23 mouse cellular contexts compared by ENCODE assay signal in the genomic region with DNA sequence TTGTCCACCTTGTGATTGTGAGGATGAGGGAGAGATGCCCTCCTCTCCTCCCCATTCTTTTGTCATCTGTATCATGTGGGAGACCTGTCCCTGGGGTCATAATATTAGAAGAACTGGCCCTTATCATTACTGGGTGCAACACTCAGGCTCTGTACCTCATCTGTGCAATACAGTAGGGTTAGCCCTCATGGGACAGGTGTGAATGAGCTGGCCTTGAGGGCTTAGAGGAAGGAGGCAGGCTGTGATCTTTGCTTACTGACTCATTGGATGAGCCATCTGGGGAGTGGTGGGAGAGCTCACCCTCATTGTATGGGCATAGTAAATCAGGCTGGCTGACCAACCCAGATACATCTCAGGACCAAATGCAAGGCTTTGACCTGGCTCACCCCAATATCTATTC. TPM values are rescaled to one million over a fixed set of nuclear protein-coding genes. Genes with fewer than 3 reads are reported as not detected.
DNase-seq lines count a peak whose midpoint lies in the region; ATAC-seq and TF ChIP-seq lines count a peak whose summit lies in the region.
"Had no signal": no experiment of that assay in that cellular context is flagged by ENCODE, and none has a peak within 500 bp of the region (broad histone marks: within the 10 kb centered on the region; RNA-seq: fewer than 3 reads in every experiment).

No protein-coding gene starts in this region.

- no peaks in the 10 kb centered on the region for H3K4me1 ChIP-seq in heart, embryonic 12.5 days (replicated peaks)
- no peaks in the 10 kb centered on the region for H3K4me1 ChIP-seq in lung, embryonic 15.5 days
- H3K4me1 ChIP-seq in stomach, postnatal 0 days (replicated peaks; ENCODE audit: control insufficient read depth, insufficient read depth) = no peaks in the 10 kb centered on the region

- TF ChIP-seq EP300 in stomach, postnatal 0 days (optimal IDR thresholded peaks at IDR 0.05) = no peak

- H3K27me3 ChIP-seq in heart, embryonic 12.5 days (replicated peaks) = no peaks in the 10 kb centered on the region
- no peaks in the 10 kb centered on the region for H3K27me3 ChIP-seq in lung, embryonic 15.5 days
- H3K27me3 ChIP-seq in stomach, postnatal 0 days (ENCODE audit: control insufficient read depth, insufficient read depth, low read length) = no peaks in the 10 kb centered on the region
- H3K27me3 ChIP-seq: CH12.LX, Patski had no signal

- no peak overlapping the region for H3K4me2 ChIP-seq in heart, embryonic 12.5 days
- no peak overlapping the region for H3K4me2 ChIP-seq in lung, embryonic 15.5 days
- H3K4me2 ChIP-seq in stomach, postnatal 0 days (replicated peaks; ENCODE audit: low read depth) = no peak overlapping the region

- no peak overlapping the region for H3K4me3 ChIP-seq in heart, embryonic 12.5 days
- no peak overlapping the region for H3K4me3 ChIP-seq in lung, embryonic 15.5 days
- no peak overlapping the region for H3K4me3 ChIP-seq in stomach, postnatal 0 days (ENCODE audit: low read depth, low read length)

- TF ChIP-seq CTCF in stomach, postnatal 0 days (IDR thresholded peaks at IDR 0.05; ENCODE audit: low read depth) = no peak

- ATAC-seq in heart, embryonic 12.5 days (ENCODE audit: insufficient number of reproducible peaks, low FRiP score) = no peak
- ATAC-seq in lung, embryonic 15.5 days (ENCODE audit: borderline replicate concordance, extremely low read depth, low FRiP score, low TSS enrichment) = peak; percentile 42; the same call in 1 of the 2 replicates
- ATAC-seq in stomach, postnatal 0 days (ENCODE audit: low FRiP score, low TSS enrichment) = peak; percentile 53
- ATAC-seq: activated CD4-positive, CD25-positive, alpha-beta regulatory T cell, adult 4 months; CD4-positive, CD25-positive, alpha-beta regulatory T cell, adult 4 months; Patski had no signal

- H3K9ac ChIP-seq in heart, embryonic 12.5 days = no peak overlapping the region
- H3K9ac ChIP-seq in lung, embryonic 15.5 days = no peak overlapping the region
- H3K9ac ChIP-seq in stomach, postnatal 0 days (ENCODE audit: low read length) = no peak overlapping the region

- no peaks in the 10 kb centered on the region for H3K36me3 ChIP-seq in heart, embryonic 12.5 days
- H3K36me3 ChIP-seq in lung, embryonic 15.5 days = no peaks in the 10 kb centered on the region
- no peaks in the 10 kb centered on the region for H3K36me3 ChIP-seq in stomach, postnatal 0 days (ENCODE audit: control insufficient read depth, insufficient read depth, low read length)
- H3K36me3 ChIP-seq: G1E had no signal

- DNase-seq in heart, adult 11 months = peak; percentile 74
- DNase-seq in lung, adult 18-20 months = no peak
- DNase-seq in stomach, postnatal 0 days (ENCODE audit: low spot score) = no peak
- DNase-seq in retina, embryonic 14.5 days (ENCODE audit: low spot score) = no peak
- DNase-seq: adrenal gland, adult 2 months; adrenal gland, adult 8-10 months; adrenal gland, postnatal 10 days; adrenal gland, postnatal 14 days; adrenal gland, postnatal 25 days; adrenal gland, postnatal 36 days; B cell, adult 2 months; cerebellum, adult 11 months; cerebellum, adult 11-12 months; cerebellum, adult 18-20 months had no signal

- H3K9me3 ChIP-seq in heart, embryonic 12.5 days (replicated peaks) = no peaks in the 10 kb centered on the region
- no peaks in the 10 kb centered on the region for H3K9me3 ChIP-seq in lung, embryonic 15.5 days
- H3K9me3 ChIP-seq in stomach, postnatal 0 days (ENCODE audit: control insufficient read depth, low read length) = no peaks in the 10 kb centered on the region
- H3K9me3 ChIP-seq: G1E had no signal

- H3K27ac ChIP-seq in heart, embryonic 12.5 days (ENCODE audit: poor library complexity, severe bottlenecking) = no peak overlapping the region
- no peak overlapping the region for H3K27ac ChIP-seq in lung, embryonic 15.5 days
- H3K27ac ChIP-seq in stomach, postnatal 0 days (replicated peaks) = no peak overlapping the region

RNA-seq across cellular contexts. Expression of gene Csn2, which starts 35.4 kb away (rescaled TPM):
- polyA plus RNA-seq in heart, embryonic 12.5 days (2016; fragmentation: Nextera tagmentation; extraction: Ambion mirVana) = not detected in 2 replicates
- polyA plus RNA-seq in lung, embryonic 15.5 days (2015; fragmentation: Nextera tagmentation; extraction: Ambion mirVana) = 0.40 TPM in 1 of 2 replicates, not detected in the other
- polyA plus RNA-seq in stomach, postnatal 0 days (2015; fragmentation: Nextera tagmentation; extraction: Ambion mirVana) = 3.3 and 8.9 TPM in 2 replicates
- polyA plus RNA-seq: activated CD4-positive, CD25-positive, alpha-beta regulatory T cell, adult 4 months; adrenal gland, adult 2 months; brain, embryonic 14.5 days; C2C12; CD4-positive, CD25-positive, alpha-beta regulatory T cell, adult 4 months; G1E; Patski had no signal

RNA-seq across cellular contexts. Expression of gene Csn1s2a, which starts 39.5 kb away (rescaled TPM):
- polyA plus RNA-seq in heart, embryonic 12.5 days (2016; fragmentation: Nextera tagmentation; extraction: Ambion mirVana) = not detected in 2 replicates
- not detected in 2 replicates for polyA plus RNA-seq in lung, embryonic 15.5 days (2015; fragmentation: Nextera tagmentation; extraction: Ambion mirVana)
- polyA plus RNA-seq in stomach, postnatal 0 days (2015; fragmentation: Nextera tagmentation; extraction: Ambion mirVana) = 2.2 and 4.1 TPM in 2 replicates
- polyA plus RNA-seq: activated CD4-positive, CD25-positive, alpha-beta regulatory T cell, adult 4 months; adrenal gland, adult 2 months; brain, embryonic 14.5 days; C2C12; CD4-positive, CD25-positive, alpha-beta regulatory T cell, adult 4 months; G1E; Patski had no signal
